Mouse (Mus musculus): Measurements from ENCODE around the gene Fxr1. TPM values are rescaled to one million over a fixed set of nuclear protein-coding genes. Genes with fewer than 3 reads are reported as not detected.
"Not testable (repeated sequence)": the region's sequence is repeated elsewhere in the genome, so short reads cannot be mapped to it uniquely, and the experiment has no call there.

Fxr1 gene
- polyA plus RNA-seq, 1 experiment from 2014 or later: 19.6 TPM

DNA sequence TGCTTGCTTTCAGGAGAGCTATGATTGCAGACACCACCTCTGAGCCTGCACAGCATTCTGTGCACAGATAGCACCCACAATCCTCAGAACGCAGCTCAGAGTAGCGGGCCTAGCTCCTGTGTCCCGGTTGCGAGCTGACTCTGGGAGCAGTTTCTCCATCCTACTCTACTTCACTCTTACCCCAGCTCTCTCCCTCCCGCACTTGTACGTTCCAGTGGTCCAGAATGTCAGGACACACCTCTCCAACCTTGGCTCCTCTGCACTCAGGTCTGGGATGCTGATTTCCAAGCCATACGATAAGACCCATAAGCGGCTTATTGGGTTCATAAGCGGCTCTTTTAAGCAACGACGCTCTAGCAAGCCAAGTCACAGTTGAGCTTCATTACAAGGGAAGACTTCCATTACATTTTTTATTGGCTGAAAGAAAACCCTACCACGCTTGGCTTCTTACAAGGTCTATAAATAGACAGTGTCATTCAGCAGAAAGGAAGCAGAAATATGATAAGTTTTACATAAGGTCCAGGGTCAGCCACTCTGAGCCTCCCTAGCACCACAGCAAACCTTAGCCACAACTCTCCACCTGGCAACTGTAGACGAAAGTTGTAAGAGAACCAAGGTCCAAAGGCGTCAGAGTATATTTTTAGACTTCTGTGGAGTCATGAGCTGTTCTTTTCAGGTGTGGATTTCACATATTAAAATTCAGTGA lies 26.2 kb upstream of the Fxr1 start:
- H3K4me3 ChIP-seq (ENCODE audit: low read depth, low read length): no peak overlapping the region

DNA sequence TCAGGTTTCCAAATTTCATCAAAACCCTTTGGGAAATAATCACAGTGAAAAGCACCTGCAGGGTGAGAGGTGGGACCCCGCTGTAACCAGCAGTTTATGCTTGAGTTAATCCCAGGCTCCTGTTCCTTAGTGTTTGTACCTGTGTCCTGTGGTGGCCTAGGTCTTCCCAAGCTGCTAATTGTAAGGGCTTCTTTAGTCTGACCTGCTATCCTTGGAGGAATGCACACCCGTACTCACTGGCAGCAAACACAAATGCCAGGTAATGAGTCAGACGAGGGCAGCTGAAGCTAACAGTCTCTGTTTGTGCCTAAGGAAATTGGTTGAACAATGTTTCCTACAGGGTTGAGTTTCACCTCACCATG lies 25.6 kb upstream of the Fxr1 start:
- 57% methylated on average over 3 of the region's 3 CpGs for WGBS
- TF ChIP-seq CTCF (IDR thresholded peaks at IDR 0.05; ENCODE audit: low read depth) (no peak), EP300 (optimal IDR thresholded peaks at IDR 0.05) (no peak)
- ATAC-seq (ENCODE audit: low FRiP score, low TSS enrichment): no peak
- DNase-seq (ENCODE audit: low spot score): no peak
- no peaks in the 10 kb centered on the region for H3K4me1 ChIP-seq (replicated peaks; ENCODE audit: control insufficient read depth, insufficient read depth)
- H3K4me2 ChIP-seq (replicated peaks; ENCODE audit: low read depth): no peak overlapping the region
- no peaks in the 10 kb centered on the region for H3K9me3 ChIP-seq (ENCODE audit: control insufficient read depth, low read length)
- no peak overlapping the region for H3K4me3 ChIP-seq (ENCODE audit: low read depth, low read length)
- H3K27me3 ChIP-seq (ENCODE audit: control insufficient read depth, insufficient read depth, low read length): no peaks in the 10 kb centered on the region
- H3K36me3 ChIP-seq (ENCODE audit: control insufficient read depth, insufficient read depth, low read length): no peaks in the 10 kb centered on the region
- H3K27ac ChIP-seq (replicated peaks): no peak overlapping the region
- H3K9ac ChIP-seq (ENCODE audit: low read length): no peak overlapping the region

More for the DNA sequence above, 26.2 kb upstream of the Fxr1 start:
- H3K4me2 ChIP-seq (replicated peaks; ENCODE audit: low read depth): no peak overlapping the region
- H3K27ac ChIP-seq (replicated peaks): no peak overlapping the region
- H3K9ac ChIP-seq (ENCODE audit: low read length): no peak overlapping the region
- no peak for TF ChIP-seq EP300 (optimal IDR thresholded peaks at IDR 0.05)
- TF ChIP-seq CTCF (IDR thresholded peaks at IDR 0.05; ENCODE audit: low read depth): no peak
- no peaks in the 10 kb centered on the region for H3K9me3 ChIP-seq (ENCODE audit: control insufficient read depth, low read length)
- no peaks in the 10 kb centered on the region for H3K36me3 ChIP-seq (ENCODE audit: control insufficient read depth, insufficient read depth, low read length)
- no peak for DNase-seq (ENCODE audit: low spot score)
- no peak for ATAC-seq (ENCODE audit: low FRiP score, low TSS enrichment)
- 84% methylated on average over 14 of the region's 14 CpGs for WGBS
- no peaks in the 10 kb centered on the region for H3K27me3 ChIP-seq (ENCODE audit: control insufficient read depth, insufficient read depth, low read length)
- H3K4me1 ChIP-seq (replicated peaks; ENCODE audit: control insufficient read depth, insufficient read depth): no peaks in the 10 kb centered on the region

DNA sequence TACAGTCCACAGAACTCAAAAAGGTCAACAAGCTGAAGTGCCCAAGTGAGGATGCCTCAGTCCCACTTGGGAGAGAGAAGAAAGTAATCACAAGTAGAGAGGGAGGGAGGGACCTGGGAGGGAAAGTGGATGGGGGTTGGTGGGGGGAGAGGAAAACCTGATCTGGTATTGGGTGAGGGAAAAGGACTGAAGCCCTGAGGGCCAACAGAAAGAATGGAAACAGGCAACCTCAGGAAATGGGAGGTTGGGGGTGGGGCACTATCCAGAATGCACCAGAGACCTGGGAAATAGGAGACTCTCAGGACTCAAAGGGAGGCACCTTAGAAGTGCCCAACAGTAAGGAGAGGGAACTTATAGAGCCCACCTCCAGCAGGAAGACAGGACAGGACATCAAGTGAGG lies 18.1 kb upstream of the Fxr1 start:
- not testable (repeated sequence) for ATAC-seq (ENCODE audit: low FRiP score, low TSS enrichment); H3K4me1 ChIP-seq (replicated peaks; ENCODE audit: control insufficient read depth, insufficient read depth); H3K36me3 ChIP-seq (ENCODE audit: control insufficient read depth, insufficient read depth, low read length); H3K27ac ChIP-seq (replicated peaks); DNase-seq (ENCODE audit: low spot score); H3K9me3 ChIP-seq (ENCODE audit: control insufficient read depth, low read length); H3K4me3 ChIP-seq (ENCODE audit: low read depth, low read length); H3K9ac ChIP-seq (ENCODE audit: low read length); H3K27me3 ChIP-seq (ENCODE audit: control insufficient read depth, insufficient read depth, low read length); H3K4me2 ChIP-seq (replicated peaks; ENCODE audit: low read depth)

DNA sequence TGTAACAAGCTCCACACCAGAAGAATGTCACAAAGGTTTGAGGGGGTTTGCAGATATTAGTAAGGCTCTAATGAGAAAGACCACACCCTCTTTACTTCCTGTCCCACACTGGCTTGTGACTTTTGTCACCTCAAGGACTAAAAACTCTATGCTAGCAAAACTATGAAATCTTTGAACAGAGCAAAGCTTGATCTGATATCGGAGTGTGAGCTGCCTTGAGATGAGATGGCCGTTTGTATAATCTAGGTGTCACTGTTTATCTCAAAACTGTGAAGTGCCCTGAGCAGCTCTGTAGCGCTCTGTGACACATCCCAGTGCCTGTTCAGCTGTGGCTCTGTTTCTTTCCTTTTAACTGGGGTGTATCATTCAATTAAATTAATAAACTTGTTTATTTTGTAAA lies 15.9 kb upstream of the Fxr1 start:
- Histone ChIP-seq H3K4me2 (replicated peaks; ENCODE audit: low read depth) (no peak overlapping the region), H3K27ac (replicated peaks) (no peak overlapping the region), H3K9me3 (ENCODE audit: control insufficient read depth, low read length) (no peaks in the 10 kb centered on the region), H3K9ac (ENCODE audit: low read length) (no peak overlapping the region), H3K27me3 (ENCODE audit: control insufficient read depth, insufficient read depth, low read length) (no peaks in the 10 kb centered on the region), H3K36me3 (ENCODE audit: control insufficient read depth, insufficient read depth, low read length) (no peaks in the 10 kb centered on the region), H3K4me3 (ENCODE audit: low read depth, low read length) (no peak overlapping the region), H3K4me1 (replicated peaks; ENCODE audit: control insufficient read depth, insufficient read depth) (no peaks in the 10 kb centered on the region)
- DNase-seq (ENCODE audit: low spot score) (no peak), ATAC-seq (ENCODE audit: low FRiP score, low TSS enrichment) (no peak)
- no peak for TF ChIP-seq CTCF (IDR thresholded peaks at IDR 0.05; ENCODE audit: low read depth)
- TF ChIP-seq EP300 (optimal IDR thresholded peaks at IDR 0.05): no peak
- WGBS: 49% methylated on average over 3 of the region's 3 CpGs

DNA sequence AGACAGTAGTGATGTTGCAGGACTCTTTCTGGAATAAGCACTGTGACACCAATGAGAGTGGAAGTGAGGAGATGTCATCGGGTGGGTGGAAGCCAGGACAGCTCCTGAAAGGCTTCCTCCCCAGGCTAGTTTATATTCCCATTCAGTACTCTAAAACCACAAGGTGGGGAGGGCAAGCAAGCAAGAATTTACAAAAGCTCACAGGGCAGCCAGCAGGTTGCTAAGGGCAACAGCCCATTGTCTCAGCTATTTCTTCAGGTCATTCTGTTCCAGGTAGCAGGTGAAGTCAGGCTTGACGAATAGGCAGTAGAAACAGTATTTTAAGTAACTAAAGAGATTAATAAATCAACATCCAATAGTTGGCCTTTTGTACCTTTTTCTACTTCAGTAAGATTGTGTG lies 13.4 kb upstream of the Fxr1 start:
- Histone ChIP-seq H3K4me3 (ENCODE audit: low read depth, low read length) (no peak overlapping the region), H3K4me1 (replicated peaks; ENCODE audit: control insufficient read depth, insufficient read depth) (no peaks in the 10 kb centered on the region), H3K27me3 (ENCODE audit: control insufficient read depth, insufficient read depth, low read length) (no peaks in the 10 kb centered on the region), H3K4me2 (replicated peaks; ENCODE audit: low read depth) (no peak overlapping the region), H3K9me3 (ENCODE audit: control insufficient read depth, low read length) (no peaks in the 10 kb centered on the region), H3K27ac (replicated peaks) (no peak overlapping the region), H3K9ac (ENCODE audit: low read length) (no peak overlapping the region), H3K36me3 (ENCODE audit: control insufficient read depth, insufficient read depth, low read length) (no peaks in the 10 kb centered on the region)
- ATAC-seq (ENCODE audit: low FRiP score, low TSS enrichment) (no peak), DNase-seq (ENCODE audit: low spot score) (no peak)
- TF ChIP-seq CTCF (IDR thresholded peaks at IDR 0.05; ENCODE audit: low read depth): no peak
- TF ChIP-seq EP300 (optimal IDR thresholded peaks at IDR 0.05): no peak
- WGBS: 51% methylated on average over 2 of the region's 2 CpGs

DNA sequence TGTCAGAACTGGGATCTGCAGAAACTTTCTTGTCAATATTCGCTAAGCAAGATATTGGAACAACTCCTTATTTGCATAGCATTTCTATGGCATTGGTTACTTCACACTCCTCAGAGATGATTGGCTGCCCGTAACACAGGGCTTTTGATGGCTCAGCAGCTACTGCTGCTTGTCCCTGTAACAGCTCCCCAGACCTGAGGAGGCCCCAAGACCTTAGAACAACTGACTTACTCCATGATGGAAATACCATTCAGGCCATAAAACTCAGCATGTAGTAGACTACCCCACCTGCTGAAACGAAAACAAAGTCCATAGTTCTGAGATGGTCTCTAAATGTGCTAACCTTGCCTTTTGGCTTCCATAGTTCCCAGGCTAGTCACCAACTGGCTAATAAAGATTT lies 12.9 kb upstream of the Fxr1 start:
- H3K4me1 ChIP-seq (replicated peaks; ENCODE audit: control insufficient read depth, insufficient read depth): no peaks in the 10 kb centered on the region
- H3K4me3 ChIP-seq (ENCODE audit: low read depth, low read length): no peak overlapping the region
- H3K9ac ChIP-seq (ENCODE audit: low read length): no peak overlapping the region
- whole genome bisulfite sequencing: 52% methylated on average over 3 of the region's 3 CpGs
- H3K9me3 ChIP-seq (ENCODE audit: control insufficient read depth, low read length): no peaks in the 10 kb centered on the region
- H3K27me3 ChIP-seq (ENCODE audit: control insufficient read depth, insufficient read depth, low read length): no peaks in the 10 kb centered on the region
- H3K36me3 ChIP-seq (ENCODE audit: control insufficient read depth, insufficient read depth, low read length): no peaks in the 10 kb centered on the region
- no peak overlapping the region for H3K27ac ChIP-seq (replicated peaks)
- DNase-seq (ENCODE audit: low spot score) (no peak), ATAC-seq (ENCODE audit: low FRiP score, low TSS enrichment) (no peak)
- no peak overlapping the region for H3K4me2 ChIP-seq (replicated peaks; ENCODE audit: low read depth)
- TF ChIP-seq EP300 (optimal IDR thresholded peaks at IDR 0.05): no peak
- no peak for TF ChIP-seq CTCF (IDR thresholded peaks at IDR 0.05; ENCODE audit: low read depth)
